Mouse (Mus musculus) lung, adult 2 months (tissue): ENCODE data around the gene Tas1r1.

Experiments
- CTCF ChIP-seq: fragments of 200-500 bp; IDR thresholded peaks from 2 replicates; pipeline ENCODE4 v1.5.1; 2011; ENCODE audit warnings: mild to moderate bottlenecking, low read length, control low read depth; ENCODE audit not compliant: insufficient read depth
- POLR2A ChIP-seq: fragments of 200-500 bp; IDR thresholded peaks from 2 replicates; pipeline ENCODE4 v1.6.1; 2011; ENCODE audit warnings: low read depth, mild to moderate bottlenecking, control low read depth, low read length, borderline replicate concordance; ENCODE audit errors: extremely low read depth

DNA sequence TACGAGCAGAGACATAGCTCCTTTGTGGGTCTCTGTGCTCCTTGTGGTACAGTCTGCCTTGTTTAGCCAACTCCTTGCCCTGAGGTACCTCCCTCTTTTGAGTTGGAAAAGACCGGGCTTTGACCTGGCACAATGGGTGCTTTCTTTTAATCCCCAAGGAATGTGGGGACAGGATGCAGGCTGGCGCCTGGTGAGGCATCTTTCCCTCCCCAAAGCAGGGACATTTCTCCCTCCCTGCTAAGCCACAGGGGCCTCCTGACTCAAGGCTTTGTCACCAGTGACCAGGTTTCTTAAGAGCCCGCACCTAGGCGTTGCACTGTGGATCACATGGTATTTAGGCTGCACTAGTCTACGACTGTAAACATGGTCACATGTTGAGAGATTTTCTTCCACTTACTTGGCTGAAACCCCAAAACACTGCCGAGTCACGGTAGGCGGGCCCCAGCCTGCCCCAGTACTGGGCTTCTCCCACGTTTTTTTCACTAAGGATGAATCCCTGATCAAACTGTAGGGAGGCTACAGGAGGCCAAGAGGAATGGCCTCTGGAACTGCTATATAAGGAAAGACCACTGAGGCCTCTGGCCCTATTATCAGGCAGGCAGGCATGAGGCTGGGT is 28.2 kb downstream of the Tas1r1 start:
- TF ChIP-seq CTCF (no peak), POLR2A (peak; percentile 61; the same call in 1 of the 2 replicates)
